Mouse (Mus musculus) embryo, embryonic 10.5 days (tissue): ENCODE results near the gene Sos2.
A peak's percentile ranks its signal among the peaks of the same experiment; 100 is the strongest.

Experiments
- DNase-seq: peaks from one replicate; pipeline ENCODE4 v3.0.0-alpha.2; 2015; ENCODE audit warnings: low spot score

Sos2 gene

DNA sequence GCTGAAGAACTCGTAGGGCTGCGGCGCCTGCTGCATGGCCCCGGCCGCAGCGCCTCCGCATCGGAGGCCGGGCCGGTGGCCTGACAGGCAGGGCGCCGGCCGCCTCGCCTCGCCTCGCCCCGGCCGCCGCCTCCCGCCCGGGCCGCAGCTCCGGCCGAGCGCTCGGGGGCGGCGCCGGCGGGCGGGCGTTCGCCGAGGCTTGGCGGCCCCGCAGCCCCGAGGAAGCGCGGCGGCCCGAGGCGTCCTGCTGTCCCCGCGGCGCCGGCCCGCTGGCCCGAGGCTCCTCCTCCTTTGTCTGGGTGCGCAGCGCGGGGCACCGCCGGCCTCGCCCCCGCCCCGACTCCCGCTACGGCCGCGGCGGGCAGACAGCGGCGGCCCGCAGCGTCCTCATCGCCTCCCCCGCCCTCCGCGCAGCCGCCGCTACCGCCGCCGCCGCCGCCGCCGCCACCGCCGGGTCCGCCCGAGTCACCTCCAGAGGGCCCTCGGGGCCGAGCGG lies at the start of gene Sos2:
Gene Sos2, minus strand, starts transcription at position 287 of the 496 bp plus-strand sequence.
- peak; percentile 66 for DNase-seq

- DNase-seq = no peak
Measured at GRCm38 (mm10) chr12:69730306-69730705, 48.7 kb upstream of the Sos2 start.

GRCm38 (mm10) chr12:69729246-69729645 lies 47.6 kb upstream of the Sos2 start:
- no peak for DNase-seq

- DNase-seq = peak; percentile 99
Measured at GRCm38 (mm10) chr12:69724711-69725460, 43.2 kb upstream of the Sos2 start, which contains the start of the genes L2hgdh and Atp5s. L2hgdh (minus strand) TSS chr12:69724873. Atp5s (plus strand) TSS chr12:69724950.

DNA sequence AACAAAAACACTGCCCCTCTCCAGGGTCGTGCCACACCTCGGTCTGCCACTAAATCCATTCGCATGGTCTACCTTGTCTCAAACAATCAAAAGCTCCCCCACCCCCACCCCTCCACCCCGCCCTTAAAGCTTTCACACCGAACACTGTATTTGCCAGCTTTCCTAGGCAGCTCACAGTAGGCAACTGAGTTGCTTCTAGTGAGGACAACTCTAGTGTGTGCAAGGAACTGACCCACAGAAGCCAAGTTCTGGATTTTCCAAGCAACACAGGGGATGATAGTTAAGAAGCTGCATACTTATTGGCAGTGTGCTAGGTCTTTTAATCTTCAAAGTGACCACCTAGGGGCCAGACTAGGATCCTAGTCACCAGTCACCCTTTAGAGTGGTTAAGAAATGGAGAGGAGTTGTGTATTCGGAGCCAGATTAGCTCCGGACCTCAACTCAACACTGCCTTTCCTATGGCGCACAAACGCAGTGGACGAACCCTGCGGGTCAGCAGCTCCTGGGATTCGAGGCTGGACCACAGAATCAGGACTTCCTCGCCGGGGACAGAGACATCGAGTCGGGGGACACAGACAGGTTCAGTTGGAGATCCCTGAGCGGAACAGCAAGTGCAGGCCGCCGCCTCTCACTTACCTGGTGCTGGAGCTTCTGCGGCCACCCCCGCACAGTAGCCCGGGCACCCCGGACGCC lies 42.5 kb upstream of the Sos2 start:
- no peak for DNase-seq

DNA sequence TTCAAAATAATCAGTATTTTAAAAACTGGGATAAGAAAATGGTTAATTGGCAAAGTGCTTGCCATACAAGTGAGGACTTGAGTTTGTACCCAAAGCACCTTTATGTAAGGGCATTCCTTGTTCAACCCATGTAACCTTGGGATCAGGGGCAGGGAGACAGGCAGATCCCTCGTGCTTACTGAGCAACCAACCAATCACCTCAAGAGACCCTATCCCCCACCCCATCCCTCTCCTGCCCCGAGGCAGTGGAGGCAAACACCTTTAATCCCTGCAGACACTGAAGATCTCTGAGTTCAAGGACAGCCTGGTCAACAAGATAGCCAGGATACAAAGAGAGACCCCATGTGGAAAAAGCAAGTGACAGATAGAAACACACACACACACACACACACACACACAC lies 41.7 kb upstream of the Sos2 start:
- no peak for DNase-seq

GRCm38 (mm10) chr12:69722857-69723256 lies 41.2 kb upstream of the Sos2 start:
- no peak for DNase-seq

GRCm38 (mm10) chr12:69713628-69714027 lies 32.0 kb upstream of the Sos2 start:
- no peak for DNase-seq

GRCm38 (mm10) chr12:69704799-69705458 lies 23.3 kb upstream of the Sos2 start:
- DNase-seq = no peak

DNA sequence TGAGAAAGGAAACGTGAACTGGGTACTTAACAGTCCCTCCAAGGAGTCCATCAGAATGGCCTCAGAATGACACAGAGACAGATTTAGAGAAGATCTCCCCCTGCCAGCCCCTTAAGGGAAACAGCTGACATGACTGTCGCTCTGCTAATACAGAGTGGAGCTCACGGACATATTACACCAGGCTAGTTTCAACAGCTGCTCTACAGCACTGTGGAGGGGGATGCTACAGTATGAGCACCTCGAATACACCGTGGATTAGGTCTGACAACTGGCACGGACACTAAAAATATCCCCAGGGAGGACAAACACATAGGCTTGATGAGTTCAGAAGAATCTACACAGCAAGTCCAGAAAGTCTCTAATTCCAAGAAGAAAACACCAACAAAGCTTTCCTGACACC lies 16.7 kb upstream of the Sos2 start:
- DNase-seq = no peak

DNA sequence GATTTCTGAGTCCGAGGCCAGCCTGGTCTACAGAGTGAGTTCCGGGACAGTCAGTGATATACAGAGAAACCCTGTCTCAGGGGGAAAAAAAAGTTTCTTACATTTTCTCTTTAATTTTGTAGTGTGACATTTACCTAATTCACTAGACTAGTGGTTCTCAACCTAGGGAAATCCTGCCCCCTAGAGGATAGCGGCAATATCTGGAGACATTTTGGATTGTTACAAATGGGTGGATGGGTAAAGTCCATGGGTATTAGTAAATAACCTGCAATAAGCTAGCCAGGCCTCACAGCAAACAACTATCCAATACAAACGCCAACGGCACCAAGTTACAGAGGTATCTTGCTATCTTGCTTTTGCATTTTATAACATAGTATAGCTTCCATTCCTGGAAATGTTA lies 15.1 kb upstream of the Sos2 start:
- DNase-seq = peak; percentile 72

DNA sequence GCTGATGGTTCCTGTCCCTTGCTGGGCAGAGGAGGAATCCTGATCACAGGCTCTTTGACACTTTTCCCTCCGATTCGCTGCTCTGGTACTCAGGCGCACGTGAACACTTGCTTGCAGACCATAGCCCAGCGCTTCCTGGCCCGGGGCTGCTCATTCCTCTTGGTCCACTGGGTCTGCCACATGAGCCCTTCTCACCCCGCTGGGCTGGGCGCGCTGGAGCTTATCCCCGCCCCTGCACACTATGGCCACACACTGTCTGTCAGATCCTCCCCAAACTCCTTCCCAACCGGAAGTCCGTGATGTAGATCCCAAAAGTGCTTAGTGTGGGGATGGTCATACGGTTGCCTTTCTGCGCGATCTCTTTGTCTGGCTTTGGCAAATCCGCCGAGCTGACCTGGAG lies 11.8 kb upstream of the Sos2 start:
- no peak for DNase-seq

GRCm38 (mm10) chr12:69690714-69691113 lies 9.1 kb upstream of the Sos2 start:
- no peak for DNase-seq

GRCm38 (mm10) chr12:69689094-69689493 lies 7.4 kb upstream of the Sos2 start:
- DNase-seq = no peak

- DNase-seq = no peak
Measured at GRCm38 (mm10) chr12:69688368-69688767, 6.7 kb upstream of the Sos2 start.

DNA sequence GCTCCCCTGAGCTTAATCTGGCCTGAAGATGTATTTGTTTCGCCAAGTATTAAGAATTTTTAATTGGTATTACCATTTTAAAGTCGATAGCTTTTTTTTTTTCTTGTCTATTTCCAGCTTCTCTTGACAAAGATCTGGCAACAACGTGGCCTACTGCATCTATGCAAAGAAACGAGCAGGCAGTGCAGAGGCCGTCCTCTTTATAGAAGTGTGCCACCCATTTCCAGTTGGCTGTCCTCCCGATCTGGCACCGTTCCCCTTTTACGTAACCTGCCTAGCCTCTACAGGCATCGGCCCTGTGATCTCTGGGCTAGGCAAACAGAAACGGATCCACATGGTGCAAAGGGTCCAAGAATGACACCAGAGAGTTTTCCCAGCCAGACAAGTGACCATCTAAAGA lies 1.9 kb upstream of the Sos2 start:
- no peak for DNase-seq

GRCm38 (mm10) chr12:69682788-69683419 lies 1.3 kb upstream of the Sos2 start:
- DNase-seq = peak; percentile 45

- DNase-seq = peak; percentile 89
Measured at GRCm38 (mm10) chr12:69682065-69682787, 574 bp upstream of the Sos2 start.

GRCm38 (mm10) chr12:69680635-69681565 lies 752 bp downstream of the Sos2 start:
- DNase-seq = peak; percentile 70

DNA sequence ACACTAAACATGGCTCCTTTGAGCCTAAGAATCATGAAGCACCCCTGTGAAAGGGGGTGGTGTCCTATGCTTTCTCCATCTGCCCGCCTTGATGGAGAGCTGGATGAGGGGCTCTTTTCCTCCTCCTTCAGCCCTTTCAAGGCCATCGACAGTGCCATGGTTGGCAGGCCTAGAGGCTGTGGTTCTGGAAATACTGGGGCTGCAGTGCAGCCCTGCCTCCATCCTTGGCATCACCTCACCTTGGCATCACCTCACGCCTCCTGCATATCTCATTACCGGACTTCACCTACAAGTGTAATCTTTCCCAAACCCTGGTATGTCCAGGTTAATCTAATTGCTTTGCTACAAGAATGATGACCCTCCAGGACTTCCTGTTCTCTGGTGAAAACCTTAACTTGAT lies 5.5 kb downstream of the Sos2 start:
- no peak for DNase-seq
